Mouse (Mus musculus) neural tube, embryonic 13.5 days (tissue): Measurements from ENCODE around the gene Sgms1. TPM values are rescaled to one million over a fixed set of nuclear protein-coding genes. Genes with fewer than 3 reads are reported as not detected.

ENCODE experiments used
- ATAC-seq: fragments of 200-750 bp; cut with Nextera tagmentation; 2 replicates; pipeline ENCODE4 v1.8.0; 2017; ENCODE audit warnings: low read depth, mild to moderate bottlenecking, moderate TSS enrichment, moderate library complexity
- H3K27ac ChIP-seq: fragments of 300-500 bp; sonication (generic); replicated peaks from 2 replicates; pipeline ENCODE4 v1.5.1; 2015; ENCODE audit warnings: moderate library complexity, mild to moderate bottlenecking, inconsistent platforms
- H3K27me3 ChIP-seq: fragments of 300-500 bp; sonication (generic); 2 replicates; pipeline ENCODE4 v1.6.1; 2015; ENCODE audit warnings: mild to moderate bottlenecking, inconsistent platforms
- H3K36me3 ChIP-seq: fragments of 300-500 bp; sonication (generic); 2 replicates; pipeline ENCODE4 v1.6.1; 2015; ENCODE audit warnings: mild to moderate bottlenecking, inconsistent platforms
- H3K4me1 ChIP-seq: fragments of 300-500 bp; sonication (generic); replicated peaks from 2 replicates; pipeline ENCODE4 v1.6.1; 2015; ENCODE audit warnings: inconsistent platforms
- H3K4me2 ChIP-seq: fragments of 300-500 bp; sonication (generic); 2 replicates; pipeline ENCODE4 v1.6.1; 2015; ENCODE audit warnings: inconsistent platforms, mild to moderate bottlenecking, moderate library complexity
- H3K4me3 ChIP-seq: fragments of 300-500 bp; sonication (generic); 2 replicates; pipeline ENCODE4 v1.5.1; 2015; ENCODE audit warnings: mild to moderate bottlenecking, inconsistent platforms
- H3K9ac ChIP-seq: fragments of 300-500 bp; sonication (generic); 2 replicates; pipeline ENCODE4 v1.6.1; 2015; ENCODE audit warnings: moderate library complexity, mild to moderate bottlenecking, inconsistent platforms
- H3K9me3 ChIP-seq: fragments of 300-500 bp; sonication (generic); 2 replicates; pipeline ENCODE4 v1.6.1; 2016; ENCODE audit warnings: inconsistent platforms
- WGBS: fragments of 180-500 bp; shearing (Covaris S2); methylation state at CpG from one replicate; pipeline ENCODE4 v1.1.7; 2015; 5-methylcytosine and 5-hydroxymethylcytosine counted together
- polyA plus RNA-seq: library from polyadenylated mRNA; unstranded; fragments of >200 nt; fragmentation: Nextera tagmentation; extraction: Ambion mirVana; gene quantifications from 2 replicates; pipeline ENCODE4 v1.2.1, GENCODE M21; 2015

Sgms1 gene
- polyA plus RNA-seq, 1 experiment from 2014 or later, result 18.7 TPM

GRCm38 (mm10) chr19:32346624-32347341, 42.7 kb downstream of the Sgms1 start:
- Histone ChIP-seq H3K27ac (peak overlapping the region; percentile 67; the same call in 1 of the 2 replicates), H3K27me3 (no peaks in the 10 kb centered on the region), H3K4me1 (peaks cover 40% of the 10 kb centered on the region), H3K36me3 (peaks cover 16% of the 10 kb centered on the region), H3K4me2 (no peak overlapping the region), H3K4me3 (no peak overlapping the region), H3K9ac (no peak overlapping the region), H3K9me3 (no peaks in the 10 kb centered on the region)
- 58% methylated on average over 9 of the region's 9 CpGs for WGBS
- no peak for ATAC-seq

- Histone ChIP-seq H3K9ac (no peak overlapping the region), H3K27ac (peak overlapping the region; percentile 67), H3K27me3 (no peaks in the 10 kb centered on the region), H3K4me2 (no peak overlapping the region), H3K9me3 (no peaks in the 10 kb centered on the region), H3K36me3 (peaks cover 16% of the 10 kb centered on the region), H3K4me3 (no peak overlapping the region), H3K4me1 (peaks cover 42% of the 10 kb centered on the region)
- WGBS, result 19% methylated on average over 3 of the region's 3 CpGs
- ATAC-seq, result no peak
Measured at GRCm38 (mm10) chr19:32346176-32346575, 43.3 kb downstream of the Sgms1 start.

- Histone ChIP-seq H3K9ac (no peak overlapping the region), H3K36me3 (peaks cover 14% of the 10 kb centered on the region), H3K4me2 (no peak overlapping the region), H3K27ac (0 out of 2 replicates have a peak overlapping the region, but pooled peaks have one; percentile 67), H3K4me1 (peaks cover 42% of the 10 kb centered on the region), H3K27me3 (no peaks in the 10 kb centered on the region), H3K4me3 (no peak overlapping the region), H3K9me3 (no peaks in the 10 kb centered on the region)
- WGBS, result 78% methylated on average over 6 of the region's 6 CpGs
- ATAC-seq, result no peak
Measured at GRCm38 (mm10) chr19:32345181-32345745, 44.3 kb downstream of the Sgms1 start.

GRCm38 (mm10) chr19:32344738-32345121, 44.8 kb downstream of the Sgms1 start:
- peak overlapping the region; percentile 10 for H3K4me3 ChIP-seq
- no peak overlapping the region for H3K27ac ChIP-seq
- 16% methylated on average over 4 of the region's 4 CpGs for WGBS
- peak overlapping the region; percentile 60; the same call in 1 of the 2 replicates for H3K9ac ChIP-seq
- no peaks in the 10 kb centered on the region for H3K9me3 ChIP-seq
- no peaks in the 10 kb centered on the region for H3K27me3 ChIP-seq
- H3K36me3 ChIP-seq, result peaks cover 12% of the 10 kb centered on the region; the same call in 1 of the 2 replicates
- H3K4me2 ChIP-seq, result peak overlapping the region; percentile 46
- H3K4me1 ChIP-seq, result peaks cover 42% of the 10 kb centered on the region
- peak; percentile 71; the same call in 1 of the 2 replicates for ATAC-seq

- no peak for ATAC-seq
- H3K9ac ChIP-seq, result peak overlapping the region; percentile 60
Measured at GRCm38 (mm10) chr19:32343937-32344737, 45.4 kb downstream of the Sgms1 start.

GRCm38 (mm10) chr19:32342436-32342835, 47.1 kb downstream of the Sgms1 start:
- no peaks in the 10 kb centered on the region for H3K36me3 ChIP-seq
- no peak overlapping the region for H3K4me2 ChIP-seq
- no peaks in the 10 kb centered on the region for H3K27me3 ChIP-seq
- no peak overlapping the region for H3K27ac ChIP-seq
- no peaks in the 10 kb centered on the region for H3K9me3 ChIP-seq
- peaks cover 46% of the 10 kb centered on the region for H3K4me1 ChIP-seq
- 81% methylated on average over 5 of the region's 5 CpGs for WGBS
- ATAC-seq, result no peak
- H3K9ac ChIP-seq, result no peak overlapping the region
- H3K4me3 ChIP-seq, result no peak overlapping the region

More at GRCm38 (mm10) chr19:32343937-32344737, 45.4 kb downstream of the Sgms1 start:
- peak overlapping the region; percentile 10 for H3K4me3 ChIP-seq
- peak overlapping the region; percentile 46 for H3K4me2 ChIP-seq
- peaks cover 12% of the 10 kb centered on the region; the same call in 1 of the 2 replicates for H3K36me3 ChIP-seq
- H3K27me3 ChIP-seq, result no peaks in the 10 kb centered on the region
- H3K4me1 ChIP-seq, result peaks cover 42% of the 10 kb centered on the region
- WGBS, result 5% methylated on average over 17 of the region's 17 CpGs
- H3K27ac ChIP-seq, result no peak overlapping the region; the same call in 1 of the 2 replicates
- no peaks in the 10 kb centered on the region for H3K9me3 ChIP-seq

DNA sequence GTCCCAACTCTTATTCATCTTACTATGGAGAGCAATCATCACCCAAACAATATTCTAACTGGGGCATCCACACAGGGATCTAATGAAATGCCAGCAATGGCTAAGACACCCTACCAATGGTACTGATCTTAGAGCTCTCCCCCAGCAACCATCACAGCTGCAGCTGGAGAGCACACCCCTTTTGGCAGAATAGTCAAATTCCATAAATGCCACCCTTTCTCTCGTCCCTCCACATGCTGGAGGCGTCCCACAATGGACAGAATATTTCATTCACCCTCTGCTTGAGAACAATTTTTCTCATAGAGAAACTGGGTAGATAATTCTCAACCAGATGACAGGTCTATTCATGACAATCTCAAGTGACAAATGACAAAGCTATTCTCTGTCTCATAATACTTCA, 48.4 kb downstream of the Sgms1 start:
- Histone ChIP-seq H3K9ac (no peak overlapping the region), H3K4me1 (peaks cover 36% of the 10 kb centered on the region), H3K4me2 (no peak overlapping the region), H3K9me3 (no peaks in the 10 kb centered on the region), H3K4me3 (no peak overlapping the region), H3K36me3 (no peaks in the 10 kb centered on the region), H3K27me3 (no peaks in the 10 kb centered on the region), H3K27ac (no peak overlapping the region)
- ATAC-seq, result no peak
- WGBS, result 65% methylated on average over 2 of the region's 2 CpGs

- H3K4me3 ChIP-seq, result no peak overlapping the region
- H3K9ac ChIP-seq, result no peak overlapping the region
- 92% methylated on average over 5 of the region's 5 CpGs for WGBS
- no peak overlapping the region for H3K27ac ChIP-seq
- no peaks in the 10 kb centered on the region for H3K9me3 ChIP-seq
- H3K4me2 ChIP-seq, result no peak overlapping the region
- no peaks in the 10 kb centered on the region for H3K36me3 ChIP-seq
- H3K4me1 ChIP-seq, result peaks cover 27% of the 10 kb centered on the region
- H3K27me3 ChIP-seq, result no peaks in the 10 kb centered on the region
- no peak for ATAC-seq
Measured at GRCm38 (mm10) chr19:32340168-32340567, 49.3 kb downstream of the Sgms1 start.

DNA sequence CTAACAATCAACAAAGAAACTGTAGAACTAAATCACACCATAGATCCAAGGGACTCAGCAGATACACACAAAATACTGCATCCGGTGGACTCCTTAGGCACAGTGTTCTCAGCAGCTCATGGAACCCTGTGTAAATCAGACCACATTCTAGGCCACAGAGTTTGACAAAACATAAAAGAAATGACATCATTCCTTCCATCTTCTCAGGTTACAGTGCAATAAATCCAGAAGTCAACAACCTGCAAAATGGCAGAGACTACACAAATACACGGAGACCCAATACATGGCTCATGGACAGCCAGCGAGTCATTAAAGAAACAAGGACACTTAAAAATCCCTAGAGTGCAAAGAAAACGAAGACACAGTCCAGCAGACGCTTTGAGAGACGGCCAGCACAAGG, 51.8 kb downstream of the Sgms1 start:
- H3K27me3 ChIP-seq, result no peaks in the 10 kb centered on the region
- H3K9ac ChIP-seq, result no peak overlapping the region
- H3K4me2 ChIP-seq, result no peak overlapping the region
- ATAC-seq, result no peak
- peaks cover 14% of the 10 kb centered on the region for H3K4me1 ChIP-seq
- WGBS, result 23% methylated on average over 6 of the region's 6 CpGs
- H3K4me3 ChIP-seq, result no peak overlapping the region
- no peaks in the 10 kb centered on the region for H3K36me3 ChIP-seq
- no peak overlapping the region for H3K27ac ChIP-seq
- H3K9me3 ChIP-seq, result no peaks in the 10 kb centered on the region

DNA sequence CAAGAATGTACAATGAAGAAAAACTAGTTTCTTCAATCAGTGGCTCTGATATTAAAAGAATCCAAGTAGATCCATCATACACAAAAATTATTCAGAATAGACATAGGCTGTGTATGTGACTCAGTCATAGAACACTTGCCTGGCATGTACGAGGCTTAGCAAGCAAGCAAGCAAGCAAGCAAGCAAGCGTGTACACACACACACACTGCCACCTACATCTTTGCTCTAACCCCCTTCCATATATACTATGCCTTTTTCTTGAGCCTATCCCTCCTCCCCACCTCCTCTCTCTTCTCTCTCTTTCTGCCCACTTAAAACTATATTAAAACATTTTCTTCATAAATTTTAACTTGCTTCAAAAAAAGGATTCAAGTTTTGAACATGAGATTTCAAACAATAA, 54.8 kb downstream of the Sgms1 start:
- Histone ChIP-seq H3K27me3 (no peaks in the 10 kb centered on the region), H3K9ac (no peak overlapping the region), H3K4me1 (peaks cover 5% of the 10 kb centered on the region; the same call in 1 of the 2 replicates), H3K9me3 (no peaks in the 10 kb centered on the region), H3K4me3 (no peak overlapping the region), H3K27ac (no peak overlapping the region), H3K4me2 (no peak overlapping the region), H3K36me3 (no peaks in the 10 kb centered on the region)
- 97% methylated on average over 2 of the region's 2 CpGs for WGBS
- no peak for ATAC-seq

DNA sequence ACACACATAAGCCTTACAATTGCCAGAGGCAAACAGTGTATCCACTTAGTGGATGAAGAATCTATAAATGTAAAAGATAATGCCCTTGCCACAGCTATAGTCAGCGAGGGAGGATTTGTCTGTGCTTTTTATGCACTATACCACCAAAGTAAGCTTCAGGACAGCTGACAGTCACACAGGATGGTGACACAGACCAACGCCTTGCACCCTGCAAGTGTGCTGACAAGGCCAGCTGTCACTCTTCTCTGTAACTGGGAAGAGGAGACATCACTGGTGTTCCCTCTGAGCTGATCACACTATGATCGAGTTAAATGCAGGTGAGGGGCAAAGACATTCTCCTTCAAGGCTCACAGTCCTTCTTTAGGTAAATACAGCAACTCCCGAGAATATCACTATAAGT, 56.0 kb downstream of the Sgms1 start:
- no peak overlapping the region for H3K9ac ChIP-seq
- no peaks in the 10 kb centered on the region for H3K36me3 ChIP-seq

More for the DNA sequence above, 56.0 kb downstream of the Sgms1 start:
- H3K27me3 ChIP-seq, result no peaks in the 10 kb centered on the region
- no peak overlapping the region for H3K27ac ChIP-seq
- peaks cover 5% of the 10 kb centered on the region; the same call in 1 of the 2 replicates for H3K4me1 ChIP-seq
- no peak overlapping the region for H3K4me3 ChIP-seq
- WGBS, result 87% methylated on average over 4 of the region's 4 CpGs
- no peak for ATAC-seq
- H3K4me2 ChIP-seq, result no peak overlapping the region
- H3K9me3 ChIP-seq, result no peaks in the 10 kb centered on the region
